Mouse (Mus musculus) cerebellum, postnatal 25 days (tissue): ENCODE results near the gene Sipa1l3.
A peak's percentile ranks its signal among the peaks of the same experiment; 100 is the strongest.

Experiments
- DNase-seq, 2 experiments: peaks; one replicate each; pipeline ENCODE4 v3.0.0; 2021; ENCODE audit warnings: mixed read lengths in 2 of 2

Sipa1l3 gene

GRCm38 (mm10) chr7:29368004-29368320, 150.5 kb downstream of the Sipa1l3 start:
- DNase-seq, result no peak

- DNase-seq, result peak; percentile 61 to 71
These were observed 151.1 kb downstream of the Sipa1l3 start for GRCm38 (mm10) chr7:29367166-29368003.

DNA sequence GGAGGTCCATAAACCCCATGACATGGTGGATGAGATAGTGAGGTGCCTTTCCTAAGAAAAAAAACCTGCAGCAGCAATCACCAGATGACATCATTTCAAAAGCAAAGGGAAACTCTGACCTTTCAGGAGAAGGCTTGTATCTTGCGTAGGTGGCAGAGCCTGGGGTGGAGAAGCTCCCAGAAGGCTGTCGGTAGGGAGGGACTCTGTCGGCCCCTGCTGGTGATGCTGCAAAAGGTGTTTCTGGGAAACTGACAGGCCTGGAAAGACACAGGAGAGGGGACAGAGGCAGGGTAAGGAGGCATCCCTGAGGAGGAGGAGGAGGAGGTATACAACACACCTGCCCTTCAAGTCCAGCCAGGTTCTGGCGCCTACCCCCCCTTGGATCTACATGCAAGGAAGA, 154.4 kb downstream of the Sipa1l3 start:
- peak; percentile 63 to 78 for DNase-seq

DNA sequence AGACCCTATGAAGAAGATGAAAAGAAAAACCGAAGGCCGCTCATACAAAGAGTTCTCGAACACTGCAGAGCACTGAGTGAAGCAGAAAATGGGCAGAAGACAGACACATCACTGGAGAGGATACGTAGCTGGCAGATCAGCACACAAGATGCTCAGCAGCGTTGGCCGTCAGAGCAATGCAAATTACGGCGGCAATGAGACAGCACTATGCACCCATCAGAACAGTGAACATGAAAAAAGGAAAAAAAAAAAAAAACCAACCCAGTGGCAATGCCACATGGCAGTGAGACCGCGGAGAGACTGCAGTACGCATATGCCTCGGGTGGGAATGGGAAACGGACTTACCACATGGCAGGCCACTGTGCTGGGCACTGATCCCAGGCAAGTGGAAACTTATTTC, 156.9 kb downstream of the Sipa1l3 start:
- no peak for DNase-seq

DNA sequence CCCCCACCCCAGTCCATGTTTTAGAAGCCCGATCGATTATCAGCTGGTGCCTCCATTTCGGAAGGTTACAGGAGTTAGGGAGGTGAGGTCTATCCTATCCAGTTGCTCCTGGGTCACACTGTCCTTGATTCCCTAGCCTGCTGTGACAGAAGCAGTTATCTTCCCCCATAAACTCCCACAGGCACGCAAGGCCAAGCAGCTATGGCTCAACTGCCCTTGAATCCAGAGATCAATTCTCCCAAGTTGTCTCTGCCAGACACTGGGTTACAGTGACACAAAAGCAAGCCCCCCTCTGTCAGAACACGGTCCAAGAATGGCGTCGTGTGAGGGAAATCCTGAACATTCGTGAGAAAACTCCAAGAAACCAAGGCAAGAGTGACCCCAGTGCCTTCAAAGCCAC, 163.0 kb downstream of the Sipa1l3 start:
- DNase-seq, result no peak

GRCm38 (mm10) chr7:29354161-29354560, 164.3 kb downstream of the Sipa1l3 start:
- DNase-seq, result peak; percentile 49 to 77

GRCm38 (mm10) chr7:29352246-29352645, 166.2 kb downstream of the Sipa1l3 start:
- peak; percentile 66 to 73 for DNase-seq

GRCm38 (mm10) chr7:29350489-29350888, 168.0 kb downstream of the Sipa1l3 start:
- DNase-seq, result peak in 1 of 2 experiments; percentile 40

DNA sequence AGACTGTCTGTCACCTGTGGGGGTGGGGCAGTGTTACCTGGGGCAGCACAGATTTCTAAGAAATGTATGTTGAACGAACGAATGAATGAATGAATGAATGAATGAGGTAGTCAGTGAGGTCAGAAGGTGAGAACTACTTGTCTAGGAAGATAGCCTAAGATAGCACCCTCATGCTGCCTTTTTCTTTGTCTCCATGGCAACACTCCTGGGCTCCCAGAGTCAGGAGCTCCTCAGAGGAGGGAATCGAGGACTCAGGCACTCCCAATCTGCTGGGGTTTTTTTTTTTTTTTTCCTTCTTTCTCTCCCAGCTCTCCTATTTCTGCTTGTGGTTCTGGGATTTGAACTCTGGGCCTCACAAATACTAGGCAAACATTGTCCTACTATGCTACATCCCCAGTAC, 172.2 kb downstream of the Sipa1l3 start:
- no peak for DNase-seq

- DNase-seq, result no peak
These were observed 172.9 kb downstream of the Sipa1l3 start for GRCm38 (mm10) chr7:29345534-29345933.

DNA sequence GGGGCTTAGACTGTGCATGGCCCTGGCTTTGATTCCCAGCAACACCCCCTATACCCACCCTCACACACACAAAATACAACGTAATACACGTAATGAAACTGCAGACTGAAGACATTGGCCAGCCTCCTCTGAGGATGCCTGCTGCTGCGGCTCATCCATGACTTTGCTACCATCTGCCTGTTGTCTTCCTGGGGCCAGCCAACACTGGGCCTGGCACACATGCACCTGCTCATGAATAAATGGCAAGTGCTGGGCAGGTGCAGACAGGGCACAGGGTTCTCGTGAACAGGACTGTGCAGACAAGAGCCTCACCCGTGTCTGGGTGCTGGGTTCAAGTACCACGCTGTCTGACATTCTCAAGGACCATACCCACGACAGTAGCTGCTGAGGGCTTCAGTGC, 174.7 kb downstream of the Sipa1l3 start:
- peak; percentile 58 to 66 for DNase-seq

- DNase-seq, result peak; percentile 50 to 56
These were observed 175.8 kb downstream of the Sipa1l3 start for GRCm38 (mm10) chr7:29342489-29343092.

- peak in 1 of 2 experiments; percentile 48 for DNase-seq
These were observed 176.7 kb downstream of the Sipa1l3 start for GRCm38 (mm10) chr7:29341722-29342121.

DNA sequence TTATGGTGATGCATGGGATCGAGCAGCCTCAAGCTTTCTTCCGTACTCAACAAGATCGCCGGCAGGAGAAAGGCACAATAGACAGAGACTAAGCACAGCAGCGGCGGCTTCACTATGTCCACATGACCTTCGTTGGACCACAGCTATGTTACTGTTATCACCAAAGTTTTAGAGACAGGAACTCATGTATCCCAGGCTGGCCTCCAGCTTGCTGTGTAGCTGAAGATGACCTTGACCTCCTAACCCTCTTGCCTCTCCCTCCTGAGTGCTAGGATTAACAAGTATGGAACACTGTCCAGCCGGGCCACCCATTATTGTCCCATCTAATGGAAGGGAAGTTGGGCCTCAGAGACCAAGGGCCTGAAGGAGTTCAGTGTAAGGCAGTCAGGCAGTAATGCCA, 177.6 kb downstream of the Sipa1l3 start:
- DNase-seq, result no peak

DNA sequence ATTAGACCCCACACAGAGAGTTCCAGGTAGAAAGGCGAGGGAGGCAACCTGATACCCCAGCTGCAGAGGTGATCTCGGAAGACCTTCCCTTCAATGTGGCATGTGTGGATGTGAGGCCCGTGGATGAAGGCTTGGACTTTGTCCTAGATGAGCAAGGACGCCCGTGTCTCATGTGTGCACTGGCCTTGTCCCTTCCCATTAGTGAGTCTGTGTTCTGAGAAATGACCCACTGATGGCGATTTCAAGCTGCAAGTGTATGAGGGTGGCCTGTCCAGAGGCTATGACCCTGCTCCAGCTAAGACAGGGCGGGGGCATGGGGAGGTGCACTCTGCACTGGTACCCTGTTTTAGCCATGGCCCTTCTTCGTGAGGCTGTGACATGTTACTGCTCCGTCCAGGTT, 178.2 kb downstream of the Sipa1l3 start:
- DNase-seq, result no peak

- DNase-seq, result no peak
These were observed 179.3 kb downstream of the Sipa1l3 start for GRCm38 (mm10) chr7:29338984-29339679.

GRCm38 (mm10) chr7:29338351-29338919, 180.0 kb downstream of the Sipa1l3 start:
- DNase-seq, result no peak

DNA sequence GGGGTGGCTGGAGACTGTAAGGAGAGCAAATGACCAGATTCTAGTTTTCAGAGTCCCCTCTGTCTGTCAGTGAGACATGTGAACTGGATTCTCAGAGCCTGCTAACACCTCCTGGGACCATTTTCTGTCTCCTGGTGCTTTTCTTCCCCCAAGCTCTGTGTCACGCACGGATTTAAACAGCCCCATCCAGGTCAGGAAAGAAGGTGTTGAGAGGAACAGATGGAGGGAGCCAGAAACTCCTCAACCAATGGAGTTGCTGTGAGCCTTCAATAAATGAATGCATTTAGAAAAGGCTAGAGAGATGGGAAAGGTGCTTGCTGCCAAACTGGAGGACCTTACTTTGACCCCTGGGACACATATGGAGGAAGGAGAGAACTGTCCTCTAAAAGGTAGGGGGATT, 180.7 kb downstream of the Sipa1l3 start:
- DNase-seq, result no peak

- no peak for DNase-seq
These were observed 181.6 kb downstream of the Sipa1l3 start for GRCm38 (mm10) chr7:29336795-29337319.

- DNase-seq, result no peak
These were observed 182.4 kb downstream of the Sipa1l3 start for GRCm38 (mm10) chr7:29335841-29336671.

GRCm38 (mm10) chr7:29335276-29335675, 183.2 kb downstream of the Sipa1l3 start:
- no peak for DNase-seq

DNA sequence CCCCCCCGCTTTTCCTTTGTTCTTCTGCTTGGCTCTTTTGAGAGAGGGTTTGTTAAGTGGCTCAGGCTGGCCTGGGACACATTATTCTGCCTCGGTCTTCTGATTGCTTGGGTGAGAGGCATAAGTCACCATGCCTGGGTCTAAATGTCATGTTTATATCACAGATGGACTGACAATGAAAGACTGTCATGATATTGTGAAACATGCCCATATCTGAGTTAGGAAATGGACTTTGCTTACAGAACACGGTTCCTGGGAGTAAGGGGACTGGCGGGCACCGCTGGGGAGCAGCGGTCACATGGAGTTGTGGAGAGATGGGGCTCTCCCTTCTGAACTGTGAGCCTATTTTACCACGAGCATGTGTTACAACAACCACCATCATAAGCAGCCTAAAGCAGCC, 184.3 kb downstream of the Sipa1l3 start:
- DNase-seq, result no peak
